Mouse (Mus musculus) heart, adult 9 months (tissue): ENCODE data around the gene Hat1.

Source experiments
- DNase-seq, 2 experiments: peaks; one replicate each; pipeline ENCODE4 v3.0.0; 2022; ENCODE audit warnings: low spot score in 2 of 2

Hat1 gene

GRCm38 (mm10) chr2:71462553-71462952, 73.8 kb downstream of the Hat1 start:
- DNase-seq = no peak

DNA sequence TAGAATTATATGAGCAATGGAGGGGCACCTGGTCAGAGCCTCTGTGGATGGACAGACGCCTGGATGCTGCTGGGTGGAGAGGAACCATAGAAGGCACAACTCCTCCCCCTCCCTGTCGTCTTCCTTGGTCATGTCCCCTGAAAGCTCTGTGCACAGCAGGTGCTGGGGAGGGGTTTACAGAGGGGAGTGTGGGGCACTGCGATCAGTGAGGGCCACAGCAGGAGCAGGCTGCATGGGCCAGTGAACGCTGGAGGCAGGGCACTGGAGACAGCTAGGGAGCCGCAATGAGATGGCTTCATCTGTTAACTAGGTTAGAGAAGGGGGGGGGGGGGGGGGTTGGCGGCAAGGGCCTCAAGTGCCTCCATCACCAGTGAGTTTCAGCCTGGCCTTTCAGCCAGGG, 77.3 kb downstream of the Hat1 start:
- no peak for DNase-seq

DNA sequence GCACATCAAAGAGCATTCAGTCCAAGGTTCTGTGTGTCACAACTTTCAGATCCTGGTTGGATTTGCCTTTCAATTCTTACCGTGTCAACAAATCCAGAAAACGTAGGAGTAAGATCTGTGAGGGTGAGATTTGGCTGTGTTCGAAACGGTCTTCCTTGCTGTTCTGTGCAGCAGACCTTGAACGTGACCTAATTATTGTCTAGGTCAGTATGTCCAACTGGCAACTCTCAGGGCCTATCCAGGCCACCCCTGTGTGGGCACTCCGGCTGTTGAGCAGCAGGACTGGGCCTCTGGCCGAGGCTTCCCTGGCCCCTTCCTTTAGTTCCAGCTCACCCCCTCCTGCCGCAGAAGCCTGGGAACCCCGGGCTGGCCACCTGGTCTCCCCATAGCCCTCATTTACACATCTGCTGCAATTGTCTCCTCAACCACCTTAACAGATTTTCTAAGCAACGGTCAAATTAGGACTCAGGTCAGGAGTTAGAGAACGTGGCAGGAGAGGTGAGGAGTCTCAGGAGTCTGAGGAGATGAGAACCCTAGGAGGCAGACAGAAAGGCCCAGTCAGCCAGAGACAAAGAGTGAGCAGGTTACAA, 78.2 kb downstream of the Hat1 start:
- DNase-seq = no peak

- no peak for DNase-seq
Observed at GRCm38 (mm10) chr2:71471094-71471493, 82.3 kb downstream of the Hat1 start.

GRCm38 (mm10) chr2:71473830-71474229, 85.1 kb downstream of the Hat1 start:
- DNase-seq = no peak

GRCm38 (mm10) chr2:71474345-71474744, 85.6 kb downstream of the Hat1 start:
- DNase-seq = no peak

DNA sequence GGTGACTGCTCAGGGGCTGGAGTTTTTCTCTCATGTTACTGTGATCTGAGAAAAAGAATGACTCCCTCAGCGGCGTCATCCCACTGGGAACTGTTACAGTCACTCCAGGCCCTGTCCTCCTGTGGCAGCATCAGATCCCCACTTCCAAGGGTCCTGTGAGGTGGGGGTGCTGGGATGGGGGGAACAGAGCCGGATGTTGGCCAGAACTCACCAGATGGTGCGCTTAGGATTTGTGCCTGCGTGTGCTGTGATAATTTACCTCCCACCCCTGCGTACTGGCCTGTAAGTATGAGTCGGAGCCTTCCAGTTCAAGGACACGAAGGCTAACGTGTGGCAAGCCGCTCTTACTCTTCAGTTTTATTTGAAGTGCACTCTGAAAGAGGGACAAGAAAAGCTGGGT, 86.6 kb downstream of the Hat1 start:
- no peak for DNase-seq

DNA sequence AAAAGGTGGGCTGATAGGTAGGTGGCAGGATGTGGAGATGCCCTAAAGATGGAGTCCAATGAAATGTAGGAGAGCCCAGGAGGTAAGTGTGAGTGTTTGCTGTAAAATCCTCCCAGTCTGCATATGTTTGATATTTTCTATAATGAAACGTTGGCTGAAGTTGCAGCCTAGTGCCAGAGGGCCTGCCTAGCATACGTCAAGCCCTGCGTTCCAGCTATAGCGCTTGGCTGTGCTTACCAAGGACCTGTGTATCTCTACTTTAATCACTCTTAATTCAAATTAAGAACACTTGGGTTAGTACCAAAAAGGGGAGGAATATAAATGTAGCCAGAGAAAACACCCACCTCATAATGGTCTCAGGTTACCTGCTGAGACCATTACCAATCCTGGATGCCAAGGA, 87.0 kb downstream of the Hat1 start:
- DNase-seq = no peak

DNA sequence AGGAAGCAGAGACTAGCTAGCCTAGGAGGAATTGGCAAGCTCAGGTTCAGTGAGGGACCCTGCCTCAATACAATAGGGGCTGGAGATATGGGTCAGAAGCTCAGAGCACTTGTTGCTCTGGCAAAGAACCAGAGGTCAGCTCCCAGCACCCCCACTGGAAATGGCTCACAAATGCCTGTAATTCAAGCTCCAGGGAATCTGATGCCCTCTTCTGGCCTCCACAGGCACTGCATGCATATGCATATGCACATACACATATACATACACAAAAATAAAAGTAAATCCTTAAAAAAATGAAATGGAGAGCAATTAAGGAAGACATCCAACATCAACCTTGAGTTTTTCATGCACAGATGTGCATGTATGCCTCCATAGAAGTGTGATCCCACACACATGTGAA, 89.0 kb downstream of the Hat1 start:
- no peak for DNase-seq

GRCm38 (mm10) chr2:71479917-71480316, 91.2 kb downstream of the Hat1 start:
- DNase-seq = no peak

- no peak for DNase-seq
Observed at GRCm38 (mm10) chr2:71481825-71482224, 93.1 kb downstream of the Hat1 start.

- no peak for DNase-seq
Observed at GRCm38 (mm10) chr2:71483046-71483716, 94.4 kb downstream of the Hat1 start.

- DNase-seq = no peak
Observed at GRCm38 (mm10) chr2:71483717-71484066, 94.9 kb downstream of the Hat1 start.
